Mouse (Mus musculus) spleen, adult 2 months (tissue): ENCODE results near the gene Wwc1. TPM values are rescaled to one million over a fixed set of nuclear protein-coding genes. Genes with fewer than 3 reads are reported as not detected.

Experiments used
- DNase-seq, 2 experiments: peaks; one replicate each; pipeline versions ENCODE4 v3.0.0 to v3.0.0-alpha.2; 2012 to 2021; ENCODE audit warnings: low spot score in 2 of 2, low read depth in 1 of 2
- H3K27ac ChIP-seq: fragments of 200-500 bp; 2 replicates; pipeline ENCODE4 v1.5.1; 2012; ENCODE audit warnings: low read length, inconsistent platforms; ENCODE audit not compliant: insufficient read depth
- H3K27me3 ChIP-seq: fragments of 200-500 bp; 2 replicates; pipeline ENCODE4 v1.6.1; 2012; ENCODE audit warnings: mild to moderate bottlenecking, moderate library complexity, low read length, inconsistent platforms; ENCODE audit not compliant: control insufficient read depth, insufficient read depth
- H3K36me3 ChIP-seq: fragments of 200-500 bp; 2 replicates; pipeline ENCODE4 v1.6.1; 2012; ENCODE audit warnings: mild to moderate bottlenecking, low read length, inconsistent platforms; ENCODE audit not compliant: control insufficient read depth, insufficient read depth
- H3K4me1 ChIP-seq: fragments of 200-500 bp; 2 replicates; pipeline ENCODE4 v1.6.1; 2011; ENCODE audit warnings: inconsistent platforms; ENCODE audit not compliant: control insufficient read depth, insufficient read depth, insufficient read length
- H3K4me3 ChIP-seq: fragments of 200-500 bp; 2 replicates; pipeline ENCODE4 v1.5.1; 2011; ENCODE audit warnings: mild to moderate bottlenecking, inconsistent platforms; ENCODE audit not compliant: insufficient read depth, insufficient read length; ENCODE audit errors: extremely low read depth
- CTCF ChIP-seq: fragments of 200-500 bp; IDR thresholded peaks from 2 replicates; pipeline ENCODE4 v1.5.1; 2011; ENCODE audit warnings: mild to moderate bottlenecking, inconsistent platforms; ENCODE audit not compliant: insufficient read depth, insufficient read length, insufficient replicate concordance; ENCODE audit errors: extremely low read depth
- POLR2A ChIP-seq: fragments of 200-500 bp; IDR thresholded peaks from 2 replicates; pipeline ENCODE4 v1.6.1; 2011; ENCODE audit warnings: low read depth, low read length, inconsistent platforms
- WGBS: fragments of 180-500 bp; shearing (Covaris S2); methylation state at CpG from one replicate; pipeline ENCODE4 v1.1.7; 2018; 5-methylcytosine and 5-hydroxymethylcytosine counted together
- polyA plus RNA-seq: library from polyadenylated mRNA; depleted of rRNA; stranded (reverse); fragments of >200 nt; gene quantifications from 2 replicates; pipeline ENCODE4 v1.2.3, GENCODE M21; 2012; rRNA removed

The Wwc1 gene
- 0.47 and 0.99 TPM in 2 replicates for polyA plus RNA-seq

- H3K36me3 ChIP-seq: no peaks in the 10 kb centered on the region
- no peaks in the 10 kb centered on the region; the same call in 1 of the 2 replicates for H3K4me1 ChIP-seq
- no peak for DNase-seq
- no peak within 1 kb of the TSS; the same call in 1 of the 2 replicates for H3K4me3 ChIP-seq
- TF ChIP-seq CTCF (no peak), POLR2A (no peak)
- 2% methylated on average over 47 of the region's 47 CpGs for WGBS
- peaks cover 11% of the 10 kb centered on the region for H3K27me3 ChIP-seq
- no peak within 1 kb of the TSS for H3K27ac ChIP-seq
These were observed at the start of gene Wwc1 for GRCm38 (mm10) chr11:35980411-35980917. TSS of gene Wwc1 (minus strand) at chr11:35980527.

GRCm38 (mm10) chr11:36020009-36020408 lies 39.7 kb upstream of the Wwc1 start:
- no peak for DNase-seq
- H3K36me3 ChIP-seq: no peaks in the 10 kb centered on the region
- H3K27me3 ChIP-seq: no peaks in the 10 kb centered on the region
- no peak overlapping the region for H3K4me3 ChIP-seq
- H3K27ac ChIP-seq: no peak overlapping the region
- WGBS: 63% methylated on average over 3 of the region's 3 CpGs
- TF ChIP-seq CTCF (no peak), POLR2A (no peak)
- H3K4me1 ChIP-seq: no peaks in the 10 kb centered on the region

GRCm38 (mm10) chr11:36013179-36013578 lies 32.9 kb upstream of the Wwc1 start:
- H3K27me3 ChIP-seq: no peaks in the 10 kb centered on the region
- H3K4me1 ChIP-seq: no peaks in the 10 kb centered on the region
- 65% methylated on average over 4 of the region's 4 CpGs for WGBS
- no peak overlapping the region for H3K27ac ChIP-seq
- no peaks in the 10 kb centered on the region for H3K36me3 ChIP-seq
- DNase-seq: no peak
- H3K4me3 ChIP-seq: no peak overlapping the region
- TF ChIP-seq CTCF (no peak), POLR2A (no peak)

- H3K4me1 ChIP-seq: no peaks in the 10 kb centered on the region
- no peaks in the 10 kb centered on the region for H3K36me3 ChIP-seq
- no peak for DNase-seq
- H3K27ac ChIP-seq: no peak overlapping the region
- H3K27me3 ChIP-seq: no peaks in the 10 kb centered on the region
- WGBS: 86% methylated on average over 11 of the region's 11 CpGs
- H3K4me3 ChIP-seq: no peak overlapping the region
- TF ChIP-seq CTCF (no peak), POLR2A (no peak)
These were observed 29.2 kb upstream of the Wwc1 start for GRCm38 (mm10) chr11:36009281-36010208.

GRCm38 (mm10) chr11:36002900-36003299 lies 22.6 kb upstream of the Wwc1 start:
- Histone ChIP-seq H3K36me3 (no peaks in the 10 kb centered on the region), H3K4me3 (no peak overlapping the region), H3K27me3 (no peaks in the 10 kb centered on the region), H3K27ac (no peak overlapping the region), H3K4me1 (no peaks in the 10 kb centered on the region)
- TF ChIP-seq POLR2A (no peak), CTCF (no peak)
- 62% methylated on average over 4 of the region's 4 CpGs for WGBS
- DNase-seq: no peak

GRCm38 (mm10) chr11:36001282-36001970 lies 21.1 kb upstream of the Wwc1 start:
- H3K4me3 ChIP-seq: no peak overlapping the region
- H3K27ac ChIP-seq: no peak overlapping the region
- 9% methylated on average over 28 of the region's 28 CpGs for WGBS
- H3K27me3 ChIP-seq: no peaks in the 10 kb centered on the region
- DNase-seq: peak; percentile 1 to 40
- H3K4me1 ChIP-seq: no peaks in the 10 kb centered on the region
- peak; percentile 63; the same call in 1 of the 2 replicates for TF ChIP-seq CTCF
- no peak for TF ChIP-seq POLR2A
- no peaks in the 10 kb centered on the region for H3K36me3 ChIP-seq
